11 mouse cellular contexts compared by ENCODE assay signal in genomic region chr9:107724796-107725195, GRCm38 (mm10). TPM values are rescaled to one million over a fixed set of nuclear protein-coding genes. Genes with fewer than 3 reads are reported as not detected.
DNase-seq lines count a peak whose midpoint lies in the region; ATAC-seq and TF ChIP-seq lines count a peak whose summit lies in the region.
"Had no signal": no experiment of that assay in that cellular context is flagged by ENCODE, and none has a peak within 500 bp of the region (broad histone marks: within the 10 kb centered on the region; RNA-seq: fewer than 3 reads in every experiment).

No protein-coding gene starts in this region.

- H3K27ac ChIP-seq in heart, embryonic 10.5 days: peak overlapping the region; percentile 77; the same call in 1 of the 2 replicates
- peak overlapping the region; percentile 79 for H3K27ac ChIP-seq in lung, postnatal 0 days (ENCODE audit: low read length)
- H3K27ac ChIP-seq in intestine, embryonic 16.5 days (ENCODE audit: low read length): peak overlapping the region; percentile 55
- H3K27ac ChIP-seq in small intestine, adult 2 months (ENCODE audit: insufficient read depth, low read depth, low read length): peak overlapping the region; percentile 25; the same call in 1 of the 2 replicates

- no peak overlapping the region for H3K4me2 ChIP-seq in lung, postnatal 0 days (replicated peaks; ENCODE audit: low read depth, low read length)
- no peak overlapping the region for H3K4me2 ChIP-seq in intestine, embryonic 16.5 days (ENCODE audit: low read depth, low read length)

- H3K4me1 ChIP-seq in heart, embryonic 10.5 days: peaks cover 62% of the 10 kb centered on the region
- H3K4me1 ChIP-seq in lung, postnatal 0 days (ENCODE audit: insufficient read depth, low read depth, low read length): peaks cover 15% of the 10 kb centered on the region; the same call in 1 of the 2 replicates
- H3K4me1 ChIP-seq in intestine, embryonic 16.5 days (ENCODE audit: control insufficient read depth, insufficient read depth, low read length): peaks cover 29% of the 10 kb centered on the region
- H3K4me1 ChIP-seq in small intestine, adult 2 months (ENCODE audit: control insufficient read depth, insufficient read depth, insufficient read length, low read length): peaks cover 16% of the 10 kb centered on the region

- no peak overlapping the region for H3K9ac ChIP-seq in lung, postnatal 0 days (replicated peaks; ENCODE audit: low read depth)
- no peak overlapping the region for H3K9ac ChIP-seq in intestine, embryonic 16.5 days (ENCODE audit: low read depth, low read length)

- no peak for TF ChIP-seq POLR2A in small intestine, adult 2 months (IDR thresholded peaks at IDR 0.05; ENCODE audit: low read depth, low read length)

- no peaks in the 10 kb centered on the region for H3K36me3 ChIP-seq in heart, embryonic 10.5 days
- no peaks in the 10 kb centered on the region for H3K36me3 ChIP-seq in lung, postnatal 0 days (ENCODE audit: insufficient read depth, low read length)
- no peaks in the 10 kb centered on the region for H3K36me3 ChIP-seq in intestine, embryonic 16.5 days (ENCODE audit: control insufficient read depth, insufficient read depth, low read length)
- no peaks in the 10 kb centered on the region for H3K36me3 ChIP-seq in small intestine, adult 2 months (ENCODE audit: control insufficient read depth, insufficient read depth, low read length)

- peaks cover 30% of the 10 kb centered on the region for H3K27me3 ChIP-seq in heart, embryonic 10.5 days (ENCODE audit: insufficient read depth, poor library complexity, severe bottlenecking)
- H3K27me3 ChIP-seq in lung, postnatal 0 days (replicated peaks; ENCODE audit: insufficient read depth, low read length): no peaks in the 10 kb centered on the region
- H3K27me3 ChIP-seq in intestine, embryonic 16.5 days (replicated peaks; ENCODE audit: control insufficient read depth, insufficient read depth, low read length): no peaks in the 10 kb centered on the region
- no peaks in the 10 kb centered on the region for H3K27me3 ChIP-seq in small intestine, adult 2 months (ENCODE audit: control insufficient read depth, insufficient read depth, low read length)

- WGBS in heart, embryonic 10.5 days: 92% methylated on average over 1 of the region's 1 CpGs
- 94% methylated on average over 1 of the region's 1 CpGs for WGBS in lung, postnatal 0 days
- WGBS in intestine, embryonic 16.5 days: 96% methylated on average over 1 of the region's 1 CpGs
- WGBS in small intestine, adult 2 months: 92% methylated on average over 1 of the region's 1 CpGs

- no peaks in the 10 kb centered on the region for H3K9me3 ChIP-seq in heart, embryonic 10.5 days
- H3K9me3 ChIP-seq in lung, postnatal 0 days (ENCODE audit: low read length): no peaks in the 10 kb centered on the region
- no peaks in the 10 kb centered on the region for H3K9me3 ChIP-seq in intestine, embryonic 16.5 days (ENCODE audit: control insufficient read depth, low read length)

- no peak for TF ChIP-seq CTCF in lung, postnatal 0 days (IDR thresholded peaks at IDR 0.05)
- TF ChIP-seq CTCF in small intestine, adult 2 months (IDR thresholded peaks at IDR 0.05; ENCODE audit: extremely low read depth, insufficient read length, insufficient replicate concordance, low read depth, low read length): no peak

- DNase-seq in heart, embryonic 10.5 days (ENCODE audit: low spot score): no peak
- no peak for DNase-seq in heart, adult 9 months (ENCODE audit: low spot score in 2 of 2)
- peak; percentile 48 for DNase-seq in lung, postnatal 0 days (ENCODE audit: low spot score)
- no peak for DNase-seq in lung, adult 18-20 months
- DNase-seq in thymus, postnatal 0 days (ENCODE audit: low spot score): no peak
- no peak for DNase-seq in left cerebral cortex, postnatal 36 days (ENCODE audit: low spot score in 2 of 2)
- DNase-seq: cerebellum, adult 9-10 months had no signal

- peak; percentile 49 for ATAC-seq in lung, postnatal 0 days
- peak; percentile 12; the same call in 1 of the 2 replicates for ATAC-seq in intestine, embryonic 16.5 days

- intact Hi-C loops in left cerebral cortex, postnatal 36 days (cut with DNase I): no loop called here

- no peak overlapping the region for H3K4me3 ChIP-seq in heart, embryonic 10.5 days
- H3K4me3 ChIP-seq in lung, postnatal 0 days (ENCODE audit: low read depth, low read length): no peak overlapping the region
- H3K4me3 ChIP-seq in intestine, embryonic 16.5 days (ENCODE audit: low read length): no peak overlapping the region
- H3K4me3 ChIP-seq in small intestine, adult 2 months (ENCODE audit: low read depth, low read length): no peak overlapping the region

- no peak for TF ChIP-seq EP300 in lung, postnatal 0 days (IDR thresholded peaks at IDR 0.05)

RNA-seq across cellular contexts. Expression of gene Sema3f, which starts 14.5 kb away (rescaled TPM):
- polyA plus RNA-seq in heart, embryonic 10.5 days (2016; fragmentation: Nextera tagmentation; extraction: Ambion mirVana): 4.7 and 13.2 TPM in 2 replicates
- polyA plus RNA-seq in lung, postnatal 0 days (2015; fragmentation: Nextera tagmentation; extraction: Ambion mirVana): 23.4 and 24.9 TPM in 2 replicates
- polyA plus RNA-seq in intestine, embryonic 16.5 days (2015; fragmentation: Nextera tagmentation; extraction: Ambion mirVana): 5.7 and 8.3 TPM in 2 replicates
- 24.2 and 30.7 TPM in 2 replicates for polyA plus RNA-seq in small intestine, adult 2 months (2012; rRNA removed)
- 2.2 and 3.2 TPM in 2 replicates for polyA plus RNA-seq in thymus, postnatal 0 days (2015; fragmentation: Nextera tagmentation; extraction: Ambion mirVana)
- 10 to 100 TPM; 16.6 to 17.2 TPM for total RNA-seq in left cerebral cortex, postnatal 36 days (2021)
- polyA plus RNA-seq: inflammation-experienced regulatory T-cells, adult 6 months had no signal

RNA-seq across cellular contexts. Expression of gene Gnat1, which starts 45.3 kb away (rescaled TPM):
- polyA plus RNA-seq in heart, embryonic 10.5 days (2016; fragmentation: Nextera tagmentation; extraction: Ambion mirVana): 1.2 and 3.2 TPM in 2 replicates
- 0.23 and 0.30 TPM in 2 replicates for polyA plus RNA-seq in lung, postnatal 0 days (2015; fragmentation: Nextera tagmentation; extraction: Ambion mirVana)
- 0.98 and 1.6 TPM in 2 replicates for polyA plus RNA-seq in intestine, embryonic 16.5 days (2015; fragmentation: Nextera tagmentation; extraction: Ambion mirVana)
- polyA plus RNA-seq in small intestine, adult 2 months (2012; rRNA removed): 0.13 and 0.17 TPM in 2 replicates
- polyA plus RNA-seq in thymus, postnatal 0 days (2015; fragmentation: Nextera tagmentation; extraction: Ambion mirVana): 0.62 and 0.85 TPM in 2 replicates
- total RNA-seq in left cerebral cortex, postnatal 36 days (2021): 1 to 10 TPM in 1 of 2 experiments, under 1 TPM in 1; 0.41 to 1.2 TPM
- total RNA-seq: CH12.LX had no signal

RNA-seq across cellular contexts. Expression of gene Rbm5, which starts 46.0 kb away (rescaled TPM):
- polyA plus RNA-seq in heart, embryonic 10.5 days (2016; fragmentation: Nextera tagmentation; extraction: Ambion mirVana): 131 and 159 TPM in 2 replicates
- 119 and 128 TPM in 2 replicates for polyA plus RNA-seq in lung, postnatal 0 days (2015; fragmentation: Nextera tagmentation; extraction: Ambion mirVana)
- 127 and 145 TPM in 2 replicates for polyA plus RNA-seq in intestine, embryonic 16.5 days (2015; fragmentation: Nextera tagmentation; extraction: Ambion mirVana)
- 18.0 and 48.9 TPM in 2 replicates for polyA plus RNA-seq in small intestine, adult 2 months (2012; rRNA removed)
- polyA plus RNA-seq in thymus, postnatal 0 days (2015; fragmentation: Nextera tagmentation; extraction: Ambion mirVana): 162 and 183 TPM in 2 replicates
- 100 to 1,000 TPM; 109 to 159 TPM for total RNA-seq in left cerebral cortex, postnatal 36 days (2021)

RNA-seq across cellular contexts. Expression of gene Slc38a3, which starts 55.5 kb away (rescaled TPM):
- 4.2 and 4.5 TPM in 2 replicates for polyA plus RNA-seq in heart, embryonic 10.5 days (2016; fragmentation: Nextera tagmentation; extraction: Ambion mirVana)
- 0.51 and 0.81 TPM in 2 replicates for polyA plus RNA-seq in lung, postnatal 0 days (2015; fragmentation: Nextera tagmentation; extraction: Ambion mirVana)
- 10.1 TPM in 2 replicates for polyA plus RNA-seq in intestine, embryonic 16.5 days (2015; fragmentation: Nextera tagmentation; extraction: Ambion mirVana)
- 2.8 and 48.7 TPM in 2 replicates for polyA plus RNA-seq in small intestine, adult 2 months (2012; rRNA removed)
- polyA plus RNA-seq in thymus, postnatal 0 days (2015; fragmentation: Nextera tagmentation; extraction: Ambion mirVana): 0.60 and 1.1 TPM in 2 replicates
- 10 to 100 TPM; 66.3 to 66.8 TPM for total RNA-seq in left cerebral cortex, postnatal 36 days (2021)
- polyA plus RNA-seq: inflammation-experienced regulatory T-cells, adult 6 months had no signal

Comparison
In these comparisons a context has a peak if more than half of its experiments do, and no peak if none do; other contexts are left out.
1. H3K27ac ChIP-seq: peak in every context shown above with its lines; median percentile 79 in lung, postnatal 0 days; 77 in heart, embryonic 10.5 days; 55 in intestine, embryonic 16.5 days; 25 in small intestine, adult 2 months.